Mouse (Mus musculus): ENCODE data around the gene Ing3.

DNA sequence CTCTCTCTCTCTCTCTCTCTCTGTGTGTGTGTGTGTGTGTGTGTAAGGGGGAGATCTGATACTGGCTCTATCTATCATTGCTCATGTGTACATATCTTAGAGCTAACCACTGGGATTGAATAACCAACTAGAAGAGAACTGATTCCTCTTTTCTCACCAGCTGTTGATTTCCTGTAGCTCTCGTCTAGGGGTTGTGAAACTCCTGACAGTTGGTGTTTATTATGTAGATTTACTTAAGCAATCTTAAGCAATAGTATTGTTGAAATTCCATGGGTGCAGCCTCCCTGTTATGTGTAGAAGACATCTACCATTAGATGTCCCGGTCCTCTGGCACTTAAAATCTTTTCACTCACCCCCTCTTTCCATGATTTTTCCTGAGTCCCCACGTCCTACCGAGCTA is 9.6 kb downstream of the Ing3 start:
- TF ChIP-seq POLR2A (IDR thresholded peaks at IDR 0.05; ENCODE audit: extremely low read depth, insufficient read depth, low read length), result no peak
- no peak for TF ChIP-seq CTCF (IDR thresholded peaks at IDR 0.05; ENCODE audit: low read depth, low read length)
